9 mouse cellular contexts compared by ENCODE assay signal in the genomic region with DNA sequence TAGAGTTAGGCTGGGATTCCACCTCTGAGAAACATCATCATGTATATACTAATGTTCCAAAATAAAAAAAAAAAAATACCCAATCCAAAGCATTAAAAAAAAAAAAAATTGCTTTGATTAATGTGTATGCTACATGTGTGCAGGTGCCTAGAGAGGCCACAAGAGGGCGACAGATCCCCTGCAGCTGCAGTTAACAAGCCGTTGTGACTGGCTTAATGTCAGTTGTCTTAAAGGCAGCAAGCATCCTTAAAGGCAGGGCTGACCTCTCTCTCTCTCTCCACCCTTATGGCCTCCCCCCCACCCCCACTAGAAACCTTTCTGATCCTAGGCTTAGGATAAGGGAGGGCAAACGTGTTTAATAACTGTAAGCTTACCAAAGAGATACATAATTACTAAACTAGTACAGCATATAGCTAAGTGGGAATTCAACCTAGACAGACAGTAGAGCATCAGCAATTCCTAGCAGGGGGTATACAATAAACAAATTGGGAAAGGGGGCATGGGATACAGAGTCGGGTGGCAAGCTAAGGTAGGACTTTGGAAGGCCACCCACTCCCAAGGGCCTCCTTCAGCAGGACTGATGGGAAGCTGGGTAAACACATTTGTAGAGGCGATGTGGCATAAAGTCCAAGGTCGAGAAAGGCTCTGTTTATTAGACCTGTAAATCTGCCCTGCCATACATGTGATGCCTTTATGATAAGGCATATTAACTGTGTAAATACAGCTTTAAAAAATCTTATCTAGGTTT. TPM values are rescaled to one million over a fixed set of nuclear protein-coding genes. Genes with fewer than 3 reads are reported as not detected.
A peak's percentile ranks its signal among the peaks of the same experiment; 100 is the strongest.
DNase-seq lines count a peak whose midpoint lies in the region; ATAC-seq and TF ChIP-seq lines count a peak whose summit lies in the region.
"Had no signal": no experiment of that assay in that cellular context is flagged by ENCODE, and none has a peak within 500 bp of the region (broad histone marks: within the 10 kb centered on the region; RNA-seq: fewer than 3 reads in every experiment).

No protein-coding gene starts in this region.

- H3K9me3 ChIP-seq in ES-E14 (ENCODE audit: control insufficient read depth, insufficient read depth, low read depth, low read length): no peaks in the 10 kb centered on the region
- H3K9me3 ChIP-seq in stomach, postnatal 0 days (ENCODE audit: control insufficient read depth, low read length): no peaks in the 10 kb centered on the region

- H3K4me3 ChIP-seq in layer of hippocampus, adult 2 months: no peak overlapping the region
- no peak overlapping the region for H3K4me3 ChIP-seq in ES-E14 (ENCODE audit: insufficient read depth in 1 of 2, low read depth in 1 of 2, low read length in 2 of 2, poor library complexity in 1 of 2, severe bottlenecking in 1 of 2)
- H3K4me3 ChIP-seq in cortical plate, adult 2 months (ENCODE audit: insufficient read depth, low read length): no peak overlapping the region
- H3K4me3 ChIP-seq in stomach, postnatal 0 days (ENCODE audit: low read depth, low read length): no peak overlapping the region
- H3K4me3 ChIP-seq: myocyte had no signal

- no peak for DNase-seq in layer of hippocampus, adult 2 months (ENCODE audit: low spot score in 2 of 2)
- DNase-seq in layer of hippocampus, adult 8-10 months (ENCODE audit: low spot score in 2 of 2): no peak
- peak; percentile 34 for DNase-seq in ES-E14 (ENCODE audit: low read depth, low spot score)
- peak; percentile 70 to 71 for DNase-seq in kidney, postnatal 25 days
- peak; percentile 60 for DNase-seq in stomach, postnatal 0 days (ENCODE audit: low spot score)
- no peak for DNase-seq in spleen, postnatal 36 days (ENCODE audit: low spot score in 2 of 2)
- DNase-seq in cerebellum, adult 18-20 months: no peak

- TF ChIP-seq EP300 in stomach, postnatal 0 days (optimal IDR thresholded peaks at IDR 0.05): no peak

- WGBS in stomach, postnatal 0 days: 36% methylated on average over 6 of the region's 6 CpGs

- peak; percentile 69 for ATAC-seq in stomach, postnatal 0 days (ENCODE audit: low FRiP score, low TSS enrichment)

- no peaks in the 10 kb centered on the region for H3K36me3 ChIP-seq in ES-E14 (ENCODE audit: control insufficient read depth, insufficient read depth, low read length, poor library complexity, severe bottlenecking)
- H3K36me3 ChIP-seq in stomach, postnatal 0 days (ENCODE audit: control insufficient read depth, insufficient read depth, low read length): no peaks in the 10 kb centered on the region

- TF ChIP-seq CTCF in layer of hippocampus, adult 2 months (conservative IDR thresholded peaks at IDR 0.05): peak; percentile 72
- peak; percentile 51 for TF ChIP-seq CTCF in cortical plate, adult 2 months (IDR thresholded peaks at IDR 0.05; ENCODE audit: extremely low read depth, insufficient read depth, low read length)
- TF ChIP-seq CTCF in stomach, postnatal 0 days (IDR thresholded peaks at IDR 0.05; ENCODE audit: low read depth): peak; percentile 89

- H3K4me2 ChIP-seq in stomach, postnatal 0 days (replicated peaks; ENCODE audit: low read depth): no peak overlapping the region

- H3K9ac ChIP-seq in ES-E14 (ENCODE audit: insufficient read depth, low read depth, low read length, poor library complexity, severe bottlenecking): no peak overlapping the region
- no peak overlapping the region for H3K9ac ChIP-seq in stomach, postnatal 0 days (ENCODE audit: low read length)

- no peak overlapping the region for H3K27ac ChIP-seq in layer of hippocampus, adult 2 months
- H3K27ac ChIP-seq in ES-E14 (ENCODE audit: insufficient read depth, low read depth, low read length, poor library complexity, severe bottlenecking): no peak overlapping the region
- H3K27ac ChIP-seq in cortical plate, adult 2 months (ENCODE audit: insufficient read depth, low read length): no peak overlapping the region
- no peak overlapping the region for H3K27ac ChIP-seq in stomach, postnatal 0 days (replicated peaks)

- no peaks in the 10 kb centered on the region for H3K27me3 ChIP-seq in stomach, postnatal 0 days (ENCODE audit: control insufficient read depth, insufficient read depth, low read length)

- in situ Hi-C loops in ES-E14 (cut with MboI; ENCODE audit: low sequenced_read_pairs in 2 of 2, unreplicated experiment in 2 of 2): no loop called here

- no peak for TF ChIP-seq POLR2A in cortical plate, adult 2 months (IDR thresholded peaks at IDR 0.05; ENCODE audit: extremely low read depth, insufficient read depth, low read length)

- H3K4me1 ChIP-seq in ES-E14 (ENCODE audit: control insufficient read depth in 2 of 2, insufficient read depth in 2 of 2, low read length in 2 of 2, poor library complexity in 1 of 2): no peaks in the 10 kb centered on the region
- no peaks in the 10 kb centered on the region for H3K4me1 ChIP-seq in cortical plate, adult 2 months (ENCODE audit: control insufficient read depth, insufficient read depth, low read length)
- no peaks in the 10 kb centered on the region for H3K4me1 ChIP-seq in stomach, postnatal 0 days (replicated peaks; ENCODE audit: control insufficient read depth, insufficient read depth)

TF ChIP-seq in ES-E14, 5 proteins besides CTCF, POLR2A, EP300 and RAD21:
- peak; percentile 59; the same call in 1 of the 2 replicates for TF ChIP-seq ZC3H11A (IDR thresholded peaks at IDR 0.05; ENCODE audit: borderline replicate concordance, low read depth, low read length)
- peak; percentile 91 for TF ChIP-seq ZNF384 (IDR thresholded peaks at IDR 0.05; ENCODE audit: low read depth, low read length)
- TF ChIP-seq CHD2 (IDR thresholded peaks at IDR 0.05; ENCODE audit: low read depth, low read length): no peak

RNA-seq across cellular contexts. Expression of gene Cyp2u1, which starts 45.0 kb away (rescaled TPM):
- total RNA-seq in layer of hippocampus, adult 2 months (2021): 10 to 100 TPM; 16.8 to 19.5 TPM
- total RNA-seq in layer of hippocampus, adult 8-10 months (2022): 10 to 100 TPM; 17.3 to 19.3 (median 18.1) TPM
- total RNA-seq in ES-E14 (2012; rRNA removed): 1.7 and 2.6 TPM in 2 replicates
- 10.4 and 11.2 TPM in 2 replicates for polyA plus RNA-seq in cortical plate, adult 2 months (2012; rRNA removed)
- polyA plus RNA-seq in stomach, postnatal 0 days (2015; fragmentation: Nextera tagmentation; extraction: Ambion mirVana): 1.8 and 1.9 TPM in 2 replicates

Comparison
In these comparisons a context has a peak if more than half of its experiments do, and no peak if none do; other contexts are left out.
1. DNase-seq: peak in ES-E14 (single experiment), kidney, postnatal 25 days (2 of 2) and stomach, postnatal 0 days (single experiment); none in layer of hippocampus, adult 2 months (0 of 2), layer of hippocampus, adult 8-10 months (0 of 2), spleen, postnatal 36 days (0 of 2) and cerebellum, adult 18-20 months (0 of 2).
2. Peak in every context shown above with its lines, with median percentiles within 50 percentile points of each other: CTCF ChIP-seq.